Mouse (Mus musculus): ENCODE data around the gene Usp49. TPM values are rescaled to one million over a fixed set of nuclear protein-coding genes. Genes with fewer than 3 reads are reported as not detected.
A peak's percentile ranks its signal among the peaks of the same experiment; 100 is the strongest.

Gene Usp49
- polyA plus RNA-seq, 1 experiment from 2014 or later: 10.5 TPM

GRCm38 (mm10) chr17:47688608-47689575, 58.4 kb downstream of the Usp49 start, which contains the start of gene Frs3:
Frs3 (plus strand) TSS chr17:47689030.
- Histone ChIP-seq H3K9ac (peak within 1 kb of the TSS; percentile 88), H3K36me3 (peaks cover 24% of the 10 kb centered on the region), H3K4me2 (replicated peaks) (peak within 1 kb of the TSS; percentile 96), H3K27me3 (peaks cover 6% of the 10 kb centered on the region; the same call in 1 of the 2 replicates), H3K4me1 (peaks cover 21% of the 10 kb centered on the region), H3K27ac (peak within 1 kb of the TSS; percentile 87), H3K4me3 (peak within 1 kb of the TSS; percentile 73), H3K9me3 (replicated peaks) (no peaks in the 10 kb centered on the region)
- 2% methylated on average over 56 of the region's 58 CpGs for WGBS
- ATAC-seq (ENCODE audit: low FRiP score): peak; percentile 69

DNA sequence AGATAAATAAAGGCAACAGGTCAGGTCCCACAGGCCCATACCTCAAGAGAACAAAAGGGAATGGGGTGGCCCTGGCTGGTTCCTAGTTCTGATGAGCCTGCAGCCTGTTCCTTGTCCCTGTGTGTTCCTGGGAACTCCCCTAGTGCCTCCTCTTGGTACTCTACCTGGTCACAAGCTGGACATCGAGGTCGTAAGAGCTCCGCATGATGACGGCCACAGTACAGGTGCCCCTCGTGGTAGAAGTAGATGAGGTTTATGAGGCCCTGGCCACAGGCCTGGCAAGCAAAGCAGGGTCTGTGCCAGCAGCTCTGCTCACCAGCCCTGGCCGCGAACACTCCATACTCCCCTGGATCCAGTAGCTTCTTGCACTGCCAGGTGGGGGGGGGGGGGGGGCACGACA, 59.4 kb downstream of the Usp49 start:
- Histone ChIP-seq H3K4me1 (peaks cover 25% of the 10 kb centered on the region), H3K4me3 (no peak overlapping the region), H3K27ac (no peak overlapping the region), H3K27me3 (peaks cover 7% of the 10 kb centered on the region; the same call in 1 of the 2 replicates), H3K9me3 (replicated peaks) (no peaks in the 10 kb centered on the region), H3K36me3 (peaks cover 15% of the 10 kb centered on the region; the same call in 1 of the 2 replicates), H3K9ac (no peak overlapping the region), H3K4me2 (replicated peaks) (peak overlapping the region; percentile 96)
- no peak for ATAC-seq (ENCODE audit: low FRiP score)
- 78% methylated on average over 5 of the region's 8 CpGs for WGBS

DNA sequence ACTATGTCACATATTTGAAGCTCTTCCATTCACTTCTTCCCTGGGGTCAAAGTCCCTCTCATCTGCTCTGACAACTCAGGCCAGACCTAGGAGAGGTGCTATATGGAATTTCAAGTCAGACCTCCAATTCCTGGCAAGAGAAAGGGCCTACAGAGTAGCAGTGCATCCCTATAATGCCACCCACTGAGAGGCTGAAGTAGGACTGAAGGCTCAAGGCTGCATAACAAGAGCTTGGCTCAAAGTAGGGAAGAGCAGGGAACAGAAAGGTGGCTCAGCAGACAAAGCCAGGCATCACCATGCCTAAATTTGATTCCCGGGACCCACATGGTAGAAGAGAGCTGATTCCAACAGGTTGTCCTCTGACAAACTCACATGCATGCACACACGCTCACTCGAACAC, 61.2 kb downstream of the Usp49 start:
- Histone ChIP-seq H3K4me3 (no peak overlapping the region), H3K4me1 (peaks cover 27% of the 10 kb centered on the region), H3K9ac (no peak overlapping the region), H3K4me2 (replicated peaks) (no peak overlapping the region), H3K27ac (no peak overlapping the region), H3K36me3 (peaks cover 3% of the 10 kb centered on the region; the same call in 1 of the 2 replicates), H3K27me3 (peaks cover 7% of the 10 kb centered on the region; the same call in 1 of the 2 replicates), H3K9me3 (replicated peaks) (no peaks in the 10 kb centered on the region)
- ATAC-seq (ENCODE audit: low FRiP score): no peak
- WGBS: 90% methylated on average over 3 of the region's 3 CpGs

DNA sequence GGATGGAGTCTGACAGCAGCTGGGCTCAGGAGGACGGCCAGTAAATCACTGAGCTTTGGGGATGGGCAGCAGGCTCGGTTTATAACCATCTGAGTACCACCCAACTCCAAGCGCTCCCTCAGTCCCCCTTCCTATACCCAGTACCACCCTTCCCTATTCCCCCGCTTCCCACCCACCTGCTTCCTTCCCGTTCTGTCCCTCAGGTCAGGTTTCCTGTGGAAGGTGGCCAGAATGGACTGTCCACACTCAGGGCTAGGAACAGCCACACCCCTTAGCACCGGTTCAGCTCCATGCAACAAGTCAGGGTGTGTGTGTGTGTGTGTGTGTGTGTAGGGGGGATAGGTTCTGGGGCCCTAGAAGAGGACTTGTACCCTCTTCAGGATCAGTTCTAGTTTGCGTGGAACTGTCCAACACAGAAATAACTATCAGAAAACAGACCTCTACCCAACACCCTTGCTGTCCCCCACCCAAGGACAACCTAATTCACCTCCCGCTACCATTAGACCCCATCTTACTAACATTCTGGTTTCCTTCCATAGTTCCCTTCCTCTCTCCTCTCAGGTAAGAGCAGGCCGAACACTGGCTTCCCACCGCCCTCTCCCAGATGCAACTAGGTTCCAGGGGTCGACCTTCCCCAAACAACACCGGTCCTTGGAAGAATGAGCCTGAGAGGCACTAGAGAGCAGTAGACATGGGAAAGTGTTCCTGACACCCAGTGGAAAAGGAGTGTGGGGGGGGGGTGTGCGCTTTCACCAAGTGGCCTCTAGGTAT, 63.4 kb downstream of the Usp49 start:
- WGBS: 33% methylated on average over 13 of the region's 13 CpGs
- no peak for ATAC-seq (ENCODE audit: low FRiP score)
- Histone ChIP-seq H3K36me3 (0 out of 2 replicates have a peak, but pooled peaks cover 5% of the 10 kb centered on the region), H3K27me3 (peaks cover 7% of the 10 kb centered on the region; the same call in 1 of the 2 replicates), H3K4me3 (peak overlapping the region; percentile 74), H3K4me1 (peaks cover 19% of the 10 kb centered on the region), H3K9me3 (replicated peaks) (no peaks in the 10 kb centered on the region), H3K9ac (peak overlapping the region; percentile 84), H3K27ac (peak overlapping the region; percentile 74), H3K4me2 (replicated peaks) (peak overlapping the region; percentile 70)

- Histone ChIP-seq H3K9me3 (replicated peaks) (no peaks in the 10 kb centered on the region), H3K27me3 (peaks cover 7% of the 10 kb centered on the region; the same call in 1 of the 2 replicates), H3K4me3 (peak within 1 kb of the TSS; percentile 74), H3K36me3 (peaks cover 10% of the 10 kb centered on the region; the same call in 1 of the 2 replicates), H3K4me2 (replicated peaks) (peak within 1 kb of the TSS; percentile 70), H3K9ac (peak within 1 kb of the TSS; percentile 84), H3K4me1 (peaks cover 17% of the 10 kb centered on the region), H3K27ac (peak within 1 kb of the TSS; percentile 74)
- WGBS: 2% methylated on average over 3 of the region's 3 CpGs
- ATAC-seq (ENCODE audit: low FRiP score): no peak
Measured at GRCm38 (mm10) chr17:47694442-47694502, 63.8 kb downstream of the Usp49 start, which contains the start of gene Gm21981. Gm21981 (minus strand) TSS chr17:47694455.

DNA sequence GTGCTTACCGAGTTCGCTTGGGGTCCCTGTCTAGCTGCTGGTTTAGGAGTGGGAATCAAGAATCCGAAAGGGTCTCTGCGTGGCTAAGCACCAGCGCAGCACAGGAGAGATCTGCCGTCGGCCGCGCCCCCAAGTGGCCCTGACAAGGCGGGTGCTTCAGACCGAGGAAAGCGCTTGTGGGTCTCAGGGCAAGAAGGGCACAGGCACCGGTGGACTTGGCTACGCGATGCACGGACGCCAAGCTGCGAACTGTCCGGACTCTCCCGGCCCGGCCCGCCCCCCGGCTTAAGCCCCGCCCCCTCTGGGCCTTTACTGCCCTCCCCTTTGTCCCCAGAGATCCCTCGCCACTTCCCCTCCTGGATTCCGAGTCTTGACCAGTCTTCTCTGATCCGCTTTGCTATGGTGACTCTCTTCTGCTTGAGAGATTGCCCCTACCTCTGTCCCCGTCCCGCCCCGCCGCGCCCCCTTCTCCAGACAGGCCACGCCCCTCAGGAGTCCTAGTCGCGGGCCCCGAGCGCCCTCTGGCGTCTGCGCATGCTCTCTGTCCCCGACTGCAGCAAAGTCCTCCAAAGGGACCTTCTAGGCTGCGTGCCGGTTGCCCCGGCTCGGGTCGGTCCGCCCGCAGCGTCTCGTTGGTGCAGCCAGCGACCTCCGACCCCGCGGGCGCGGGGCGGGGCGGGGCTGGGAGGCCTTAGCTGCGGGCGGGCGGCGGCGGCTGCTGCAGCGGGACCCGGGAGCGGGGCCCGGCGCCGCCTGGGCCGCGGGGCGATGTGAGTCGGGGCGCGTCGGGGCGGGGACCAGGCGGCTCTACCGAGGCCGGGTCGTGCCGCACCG, 64.2 kb downstream of the Usp49 start, which contains the start of gene Prickle4:
TSS of gene Prickle4 (minus strand) at position 234 of the 834 bp plus-strand sequence.
- Histone ChIP-seq H3K36me3 (peaks cover 14% of the 10 kb centered on the region; the same call in 1 of the 2 replicates), H3K27ac (peak within 1 kb of the TSS; percentile 74), H3K9ac (peak within 1 kb of the TSS; percentile 84), H3K27me3 (peaks cover 7% of the 10 kb centered on the region; the same call in 1 of the 2 replicates), H3K9me3 (replicated peaks) (no peaks in the 10 kb centered on the region), H3K4me2 (replicated peaks) (peak within 1 kb of the TSS; percentile 70), H3K4me3 (peak within 1 kb of the TSS; percentile 74), H3K4me1 (peaks cover 13% of the 10 kb centered on the region)
- under 1% methylated on average over 74 of the region's 82 CpGs for WGBS
- peak; percentile 96 for ATAC-seq (ENCODE audit: low FRiP score)

- peak overlapping the region; percentile 70 for H3K4me2 ChIP-seq (replicated peaks)
- peak overlapping the region; percentile 74; the same call in 1 of the 2 replicates for H3K27ac ChIP-seq
- no peaks in the 10 kb centered on the region for H3K9me3 ChIP-seq (replicated peaks)
- WGBS: 3% methylated on average over 22 of the region's 23 CpGs
- H3K4me1 ChIP-seq: peaks cover 13% of the 10 kb centered on the region
- peak overlapping the region; percentile 74 for H3K4me3 ChIP-seq
- H3K36me3 ChIP-seq: peaks cover 20% of the 10 kb centered on the region
- peak overlapping the region; percentile 84 for H3K9ac ChIP-seq
- ATAC-seq (ENCODE audit: low FRiP score): peak; percentile 18
- peaks cover 6% of the 10 kb centered on the region; the same call in 1 of the 2 replicates for H3K27me3 ChIP-seq
Measured at GRCm38 (mm10) chr17:47695337-47695710, 64.8 kb downstream of the Usp49 start.

DNA sequence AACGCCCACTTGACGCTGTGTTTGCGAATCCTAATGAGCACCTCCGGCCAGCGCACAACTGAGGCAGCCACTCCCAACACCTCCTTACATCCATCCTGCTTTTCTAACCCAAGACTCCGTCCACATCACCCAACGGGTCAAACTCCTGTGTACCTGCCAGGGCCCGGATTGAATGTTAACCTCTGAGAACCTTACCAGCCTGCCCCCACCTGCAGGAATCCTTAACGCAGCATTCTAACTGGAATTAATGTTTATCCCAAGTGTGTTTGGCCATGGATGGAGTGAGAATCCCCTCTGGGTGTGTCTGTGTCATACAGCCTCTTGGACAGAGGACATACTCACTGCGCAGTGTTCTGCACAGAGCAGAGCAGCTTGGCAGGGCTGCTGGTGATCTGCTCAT, 67.7 kb downstream of the Usp49 start:
- Histone ChIP-seq H3K4me1 (peaks cover 13% of the 10 kb centered on the region), H3K4me2 (replicated peaks) (no peak overlapping the region), H3K36me3 (peaks cover 38% of the 10 kb centered on the region), H3K9ac (no peak overlapping the region), H3K4me3 (no peak overlapping the region), H3K27me3 (peaks cover 18% of the 10 kb centered on the region), H3K9me3 (replicated peaks) (no peaks in the 10 kb centered on the region), H3K27ac (no peak overlapping the region)
- WGBS: 90% methylated on average over 10 of the region's 10 CpGs
- no peak for ATAC-seq (ENCODE audit: low FRiP score)

DNA sequence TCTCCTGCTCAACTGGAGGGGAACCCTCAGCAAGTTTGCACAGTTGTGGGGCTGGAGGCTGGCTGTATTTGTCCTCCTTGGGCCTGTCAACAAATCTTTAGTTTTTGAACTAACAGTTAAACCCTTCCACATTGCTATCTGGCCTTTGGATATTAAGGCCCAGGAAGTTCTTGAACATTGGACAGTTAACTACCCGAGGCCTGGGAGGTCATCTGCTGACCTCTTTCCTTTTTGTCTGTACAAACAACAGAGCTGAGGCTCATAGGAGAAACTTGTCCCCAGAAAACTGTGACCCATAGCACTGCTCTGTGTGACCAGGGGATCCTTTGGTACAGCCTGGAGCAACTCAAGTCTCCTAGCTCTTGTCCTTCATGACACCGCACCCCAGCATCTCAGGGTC, 68.6 kb downstream of the Usp49 start:
- 74% methylated on average over 2 of the region's 2 CpGs for WGBS
- H3K27me3 ChIP-seq: peaks cover 22% of the 10 kb centered on the region
- H3K9me3 ChIP-seq (replicated peaks): no peaks in the 10 kb centered on the region
- no peak overlapping the region for H3K27ac ChIP-seq
- peaks cover 9% of the 10 kb centered on the region for H3K4me1 ChIP-seq
- ATAC-seq (ENCODE audit: low FRiP score): no peak
- H3K36me3 ChIP-seq: peaks cover 46% of the 10 kb centered on the region
- no peak overlapping the region for H3K4me3 ChIP-seq
- no peak overlapping the region for H3K9ac ChIP-seq
- no peak overlapping the region for H3K4me2 ChIP-seq (replicated peaks)

DNA sequence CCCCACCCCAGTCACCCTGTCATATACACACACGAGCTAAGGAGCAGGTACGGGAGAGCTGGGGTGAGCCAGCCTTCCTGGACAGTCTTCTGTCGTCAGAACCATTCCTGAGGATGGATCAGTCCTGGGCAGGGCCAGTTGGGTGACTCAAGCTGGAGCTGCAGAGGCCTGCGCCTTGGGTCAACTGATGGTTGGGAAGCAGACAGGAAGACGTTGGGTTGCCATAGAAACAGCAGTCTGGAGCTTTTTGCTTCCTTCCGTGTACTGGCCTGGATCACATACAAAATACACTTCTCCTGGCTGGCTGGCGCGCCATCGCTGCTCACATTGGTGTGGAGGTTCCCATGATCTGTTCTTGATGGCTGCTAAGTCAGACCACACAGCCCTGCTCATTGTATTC, 71.3 kb downstream of the Usp49 start:
- Histone ChIP-seq H3K4me1 (no peaks in the 10 kb centered on the region), H3K27me3 (peaks cover 22% of the 10 kb centered on the region), H3K9me3 (replicated peaks) (no peaks in the 10 kb centered on the region), H3K27ac (no peak overlapping the region), H3K9ac (no peak overlapping the region), H3K4me2 (replicated peaks) (no peak overlapping the region), H3K36me3 (peaks cover 46% of the 10 kb centered on the region), H3K4me3 (no peak overlapping the region)
- WGBS: 73% methylated on average over 9 of the region's 9 CpGs
- ATAC-seq (ENCODE audit: low FRiP score): no peak

- Histone ChIP-seq H3K9me3 (replicated peaks) (no peaks in the 10 kb centered on the region), H3K4me3 (no peak overlapping the region), H3K27ac (no peak overlapping the region), H3K4me1 (no peaks in the 10 kb centered on the region), H3K4me2 (replicated peaks) (no peak overlapping the region), H3K9ac (no peak overlapping the region), H3K36me3 (peaks cover 46% of the 10 kb centered on the region), H3K27me3 (peaks cover 22% of the 10 kb centered on the region)
- 43% methylated on average over 28 of the region's 28 CpGs for WGBS
- no peak for ATAC-seq (ENCODE audit: low FRiP score)
Measured at GRCm38 (mm10) chr17:47702548-47703345, 72.3 kb downstream of the Usp49 start.

Measured in hindbrain, embryonic 12.5 days (tissue).